Mouse (Mus musculus): ENCODE data around the gene Ptger3.

The Ptger3 gene

GRCm38 (mm10) chr3:157582626-157583405, 16.1 kb downstream of the Ptger3 start:
- DNase-seq (ENCODE audit: low spot score) = no peak

DNA sequence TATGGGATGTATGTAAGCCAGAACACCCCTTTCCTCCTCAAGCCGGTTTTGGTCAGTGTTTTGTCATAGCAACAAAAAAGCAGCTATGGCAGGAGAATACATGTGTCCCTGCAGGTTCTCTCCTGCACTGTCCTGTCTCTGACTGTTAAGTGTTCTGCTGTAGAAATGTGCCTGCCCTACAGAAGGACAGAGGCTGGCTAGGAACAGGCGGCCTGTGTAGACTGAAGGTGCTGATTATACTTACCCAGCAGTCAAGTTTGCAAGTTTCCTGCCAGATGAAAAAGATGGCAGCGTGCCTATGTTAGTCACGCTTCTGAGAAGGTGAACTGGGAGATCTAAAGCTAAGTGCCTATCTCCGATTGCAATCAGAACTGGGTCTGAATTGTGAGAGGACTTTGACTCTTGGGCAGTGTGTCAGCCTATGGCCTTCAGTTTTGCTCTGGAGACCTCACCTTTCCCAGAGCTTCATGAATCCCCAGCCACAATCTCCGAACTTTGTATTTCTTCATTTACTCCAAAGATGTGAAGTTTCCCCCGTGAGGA, 31.2 kb downstream of the Ptger3 start:
- DNase-seq (ENCODE audit: low spot score) = no peak

DNA sequence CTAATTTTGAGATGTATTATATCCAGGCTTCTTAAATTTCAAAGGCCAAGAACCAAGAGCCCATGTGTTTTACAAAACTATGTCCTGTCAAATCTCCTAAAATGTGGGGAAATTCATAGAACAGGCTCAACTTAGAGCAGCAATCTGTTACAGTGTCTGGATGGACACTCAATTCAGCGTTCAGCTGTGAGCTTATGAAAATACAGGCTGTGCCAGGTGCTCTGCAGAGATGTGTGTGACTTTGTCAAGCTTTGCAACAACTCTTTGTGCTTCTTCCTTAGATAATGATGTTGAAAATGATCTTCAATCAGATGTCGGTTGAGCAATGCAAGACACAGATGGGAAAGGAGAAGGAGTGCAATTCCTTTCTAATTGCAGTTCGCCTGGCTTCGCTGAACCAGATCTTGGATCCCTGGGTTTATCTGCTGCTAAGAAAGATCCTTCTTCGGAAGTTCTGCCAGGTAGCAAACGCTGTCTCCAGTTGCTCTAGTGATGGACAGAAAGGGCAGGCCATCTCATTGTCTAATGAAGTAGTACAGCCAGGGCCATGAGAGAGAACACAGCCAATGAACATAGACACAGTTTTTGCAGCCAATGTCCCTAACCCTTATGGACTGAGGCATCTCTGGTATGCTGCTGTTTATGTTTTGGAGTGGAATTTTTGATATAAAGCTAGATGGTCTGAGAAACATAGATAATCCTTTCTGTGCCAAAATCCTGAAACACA, 38.2 kb downstream of the Ptger3 start:
- no peak for DNase-seq (ENCODE audit: low spot score)

GRCm38 (mm10) chr3:157605411-157605740, 38.7 kb downstream of the Ptger3 start:
- no peak for DNase-seq (ENCODE audit: low spot score)

DNA sequence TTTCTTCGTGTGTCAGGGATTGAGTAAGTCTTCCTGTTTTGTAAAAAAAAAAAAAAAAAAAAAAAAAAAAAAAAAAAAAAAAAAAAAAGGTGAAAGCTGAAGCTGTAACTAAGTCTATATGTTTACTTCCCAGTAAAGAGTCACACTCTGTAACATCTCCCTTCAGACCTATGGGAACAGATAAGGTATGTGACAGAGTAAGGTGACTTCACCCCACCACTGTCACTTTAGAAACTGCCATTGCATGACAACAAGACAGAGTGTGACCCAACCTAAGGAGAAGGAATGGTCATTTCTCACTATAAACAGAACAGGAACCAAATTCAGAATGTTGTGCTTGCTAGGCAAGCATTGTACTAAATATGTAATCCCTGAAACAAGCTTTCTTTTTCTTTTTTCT, 46.9 kb downstream of the Ptger3 start:
- no peak for DNase-seq (ENCODE audit: low spot score)

DNA sequence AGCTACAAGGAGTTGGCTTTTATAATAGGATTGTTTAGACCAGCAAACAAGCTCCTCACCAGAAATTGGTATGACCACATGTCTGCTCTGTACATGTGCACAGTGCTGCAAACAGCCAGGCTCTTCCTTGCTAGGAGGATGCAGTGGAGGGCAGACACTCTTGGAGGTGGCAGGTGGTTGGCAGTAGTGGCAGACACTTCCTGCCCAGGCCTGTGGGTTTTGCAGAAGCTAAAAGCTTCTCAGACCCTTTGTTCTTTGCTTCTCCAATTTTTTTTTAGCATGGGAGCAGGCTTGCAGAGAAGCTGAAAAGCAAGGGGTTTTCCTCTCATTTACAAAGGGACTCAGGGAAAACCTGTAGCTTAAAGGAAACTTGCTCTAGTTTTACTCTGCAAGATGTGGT, 50.3 kb downstream of the Ptger3 start:
- DNase-seq (ENCODE audit: low spot score) = no peak

- DNase-seq (ENCODE audit: low spot score) = no peak
Measured at GRCm38 (mm10) chr3:157627407-157627806, 60.7 kb downstream of the Ptger3 start.

DNA sequence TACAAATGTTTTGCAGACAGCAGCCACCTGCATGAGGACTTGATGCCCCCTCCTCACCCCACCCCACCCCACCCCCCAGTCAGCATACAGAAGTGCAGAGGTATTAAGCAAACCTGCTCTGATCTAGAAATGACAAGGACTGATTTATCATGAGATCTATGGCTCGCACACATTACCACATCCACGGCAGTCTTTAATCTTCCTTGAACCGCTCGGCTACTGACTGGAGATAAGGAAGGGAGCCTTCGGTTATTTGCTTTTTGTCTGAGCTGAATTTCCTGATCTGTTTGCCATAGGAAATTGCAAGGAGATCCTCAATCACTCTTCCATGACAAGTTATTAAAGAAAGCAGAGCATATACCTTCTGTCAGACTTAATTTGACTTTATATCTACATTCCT, 64.0 kb downstream of the Ptger3 start:
- no peak for DNase-seq (ENCODE audit: low spot score)

GRCm38 (mm10) chr3:157631383-157631782, 64.7 kb downstream of the Ptger3 start:
- no peak for DNase-seq (ENCODE audit: low spot score)

GRCm38 (mm10) chr3:157634431-157634830, 67.7 kb downstream of the Ptger3 start:
- no peak for DNase-seq (ENCODE audit: low spot score)

GRCm38 (mm10) chr3:157635713-157636112, 69.0 kb downstream of the Ptger3 start:
- DNase-seq (ENCODE audit: low spot score) = no peak

GRCm38 (mm10) chr3:157636887-157637286, 70.2 kb downstream of the Ptger3 start:
- DNase-seq (ENCODE audit: low spot score) = no peak

GRCm38 (mm10) chr3:157637341-157637740, 70.6 kb downstream of the Ptger3 start:
- DNase-seq (ENCODE audit: low spot score) = no peak

DNA sequence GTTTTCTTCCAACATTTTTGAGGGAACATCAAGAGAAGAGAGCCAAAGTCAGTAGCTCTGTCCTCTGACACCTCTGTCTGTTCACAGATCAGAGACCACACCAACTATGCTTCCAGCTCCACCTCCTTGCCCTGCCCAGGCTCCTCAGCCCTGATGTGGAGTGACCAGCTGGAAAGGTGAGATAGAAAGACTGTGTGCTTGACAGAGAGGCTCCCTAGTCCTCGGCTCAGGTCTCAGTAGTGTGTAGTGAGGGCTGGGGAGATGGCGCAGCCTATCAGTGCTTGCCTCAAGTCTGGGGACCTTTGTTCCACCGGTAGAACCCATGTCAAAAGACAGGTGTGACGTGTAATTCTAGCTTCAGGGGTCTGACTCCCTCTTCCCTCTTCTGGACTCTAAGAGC, 74.9 kb downstream of the Ptger3 start:
- DNase-seq (ENCODE audit: low spot score) = no peak

- DNase-seq (ENCODE audit: low spot score) = no peak
Measured at GRCm38 (mm10) chr3:157661622-157662021, 94.9 kb downstream of the Ptger3 start.

- no peak for DNase-seq (ENCODE audit: low spot score)
Measured at GRCm38 (mm10) chr3:157664486-157665041, 97.9 kb downstream of the Ptger3 start.

GRCm38 (mm10) chr3:157665471-157665870, 98.8 kb downstream of the Ptger3 start:
- DNase-seq (ENCODE audit: low spot score) = no peak

DNA sequence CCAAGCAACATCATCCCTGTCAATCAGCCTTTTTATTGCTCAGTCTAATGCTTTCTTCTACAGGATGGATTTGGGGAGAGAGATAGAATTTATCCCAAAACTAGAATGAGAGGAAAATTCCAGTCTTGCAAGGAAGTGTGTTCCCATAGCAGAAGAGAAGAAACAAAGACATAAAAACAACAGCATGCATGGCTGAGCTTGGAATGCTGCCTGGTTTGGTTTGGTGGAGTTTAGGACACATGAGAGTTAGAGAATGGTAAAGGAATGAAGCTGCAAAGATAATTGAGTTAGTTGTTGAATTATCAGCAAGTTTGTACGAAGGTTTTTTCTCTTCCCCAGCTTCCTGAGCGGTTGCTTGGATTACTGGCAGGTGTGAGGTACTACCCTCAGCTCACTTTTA, 99.5 kb downstream of the Ptger3 start:
- no peak for DNase-seq (ENCODE audit: low spot score)

DNA sequence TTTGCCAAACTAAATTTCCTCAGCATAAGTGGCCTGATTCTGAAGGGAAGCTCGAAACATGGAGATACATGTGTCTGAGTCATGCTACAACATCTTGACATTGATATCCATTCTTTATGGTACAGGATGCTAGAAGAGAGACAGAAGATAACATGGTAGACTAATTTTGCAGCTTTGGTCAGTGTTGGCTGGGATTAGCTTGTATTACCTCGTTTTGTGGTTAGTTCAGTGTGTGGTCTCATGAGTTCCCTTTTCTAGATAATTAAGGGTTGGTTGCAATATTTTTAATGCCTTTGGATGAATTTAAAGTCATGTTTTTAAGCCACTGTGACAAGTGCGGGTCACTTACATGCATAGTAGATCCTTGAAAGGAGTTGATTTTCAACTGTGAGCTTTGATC, 119.4 kb downstream of the Ptger3 start:
- no peak for DNase-seq (ENCODE audit: low spot score)

DNA sequence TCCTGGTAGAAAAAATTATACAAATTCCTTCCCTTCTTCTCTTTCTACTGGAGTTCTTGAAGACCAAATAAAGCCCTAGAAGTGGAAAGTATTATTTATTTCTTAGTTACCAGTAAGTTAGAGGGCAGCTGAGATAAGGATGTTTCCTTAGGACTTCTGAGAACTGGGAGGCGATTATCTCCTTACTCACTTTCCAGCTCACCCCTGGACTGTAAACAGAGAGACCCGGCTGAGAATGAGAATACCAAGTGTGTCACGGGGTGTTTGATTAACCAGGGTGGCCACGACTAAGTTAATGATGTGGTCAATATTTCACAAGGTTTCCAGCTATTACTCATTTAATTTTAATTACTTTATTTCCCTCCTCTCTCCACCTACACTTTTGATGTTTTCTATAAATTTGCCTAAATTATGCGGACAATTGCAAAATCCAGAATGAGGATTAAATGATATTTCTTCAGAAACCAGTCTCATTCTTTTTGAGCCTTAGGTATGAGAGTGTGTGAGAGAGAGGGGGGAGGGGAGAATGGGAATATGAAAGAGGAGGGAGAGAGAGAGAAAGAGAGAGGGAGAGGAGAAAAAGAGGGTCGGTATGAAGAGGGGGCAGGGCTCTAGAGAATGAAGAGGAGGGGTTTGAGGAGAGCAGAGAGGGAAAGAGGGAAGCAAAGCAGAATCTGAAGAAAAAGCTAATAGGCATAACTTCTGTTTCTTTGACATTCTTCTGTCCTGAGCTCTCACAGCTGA, 121.9 kb downstream of the Ptger3 start:
- no peak for DNase-seq (ENCODE audit: low spot score)

All from ovary, postnatal 10 days (tissue).